Mouse (Mus musculus) megakaryocyte, embryonic 14.5 days (primary cell): ENCODE results near the gene Cfl2.

ENCODE experiments used
- FLI1 ChIP-seq: IDR thresholded peaks from 2 replicates; pipeline ENCODE4 v1.6.1; 2012; ENCODE audit warnings: low read length, inconsistent platforms, mixed read lengths
- GATA1 ChIP-seq: IDR thresholded peaks from 3 replicates; pipeline ENCODE4 v1.6.1; 2012; ENCODE audit warnings: mixed read lengths, low read length, inconsistent platforms, borderline replicate concordance

GRCm38 (mm10) chr12:54833856-54834399 lies 28.7 kb downstream of the Cfl2 start:
- TF ChIP-seq GATA1 (no peak), FLI1 (no peak)
